Mouse (Mus musculus) layer of hippocampus, postnatal 10 days (tissue): ENCODE measurements around the gene Ccm2. TPM values are rescaled to one million over a fixed set of nuclear protein-coding genes. Genes with fewer than 3 reads are reported as not detected.

Source experiments
- DNase-seq, 2 experiments: peaks; one replicate each; pipeline ENCODE4 v3.0.0; 2021; ENCODE audit warnings: low spot score in 2 of 2
- total RNA-seq, 2 experiments: library from RNA; stranded (reverse); gene quantifications; 2 replicates each; pipeline ENCODE4 v1.2.3; 2021

Ccm2 gene
- total RNA-seq, 2 experiments from 2014 or later = 52.4 to 57.9 TPM

GRCm38 (mm10) chr11:6601649-6602480 lies 55.2 kb downstream of the Ccm2 start:
- no peak for DNase-seq

GRCm38 (mm10) chr11:6602662-6603061 lies 56.0 kb downstream of the Ccm2 start:
- no peak for DNase-seq

GRCm38 (mm10) chr11:6603224-6603623 lies 56.5 kb downstream of the Ccm2 start:
- DNase-seq = no peak

GRCm38 (mm10) chr11:6603887-6604603 lies 57.4 kb downstream of the Ccm2 start:
- DNase-seq = peak; percentile 58 to 66

GRCm38 (mm10) chr11:6604604-6604936 lies 57.9 kb downstream of the Ccm2 start:
- DNase-seq = no peak

- peak; percentile 49 to 57 for DNase-seq
Observed at GRCm38 (mm10) chr11:6605021-6605481, 58.4 kb downstream of the Ccm2 start.

- DNase-seq = peak; percentile 71 to 80
Observed at GRCm38 (mm10) chr11:6605491-6606399, 59.1 kb downstream of the Ccm2 start, which contains the start of gene Nacad. Nacad (minus strand) TSS chr11:6606053.

- no peak for DNase-seq
Observed at GRCm38 (mm10) chr11:6615250-6616205, 68.8 kb downstream of the Ccm2 start.

GRCm38 (mm10) chr11:6623704-6624103 lies 77.0 kb downstream of the Ccm2 start:
- no peak for DNase-seq

GRCm38 (mm10) chr11:6624619-6625382 lies 78.1 kb downstream of the Ccm2 start:
- DNase-seq = no peak

GRCm38 (mm10) chr11:6625478-6626387 lies 79.0 kb downstream of the Ccm2 start, which contains the start of gene Tbrg4:
Tbrg4 (minus strand) TSS chr11:6626067.
- peak; percentile 88 to 94 for DNase-seq

GRCm38 (mm10) chr11:6626388-6626772 lies 79.7 kb downstream of the Ccm2 start:
- no peak for DNase-seq

- no peak for DNase-seq
Observed at GRCm38 (mm10) chr11:6627731-6628130, 81.0 kb downstream of the Ccm2 start.

- DNase-seq = peak; percentile 38 to 54
Observed at GRCm38 (mm10) chr11:6628568-6628967, 81.9 kb downstream of the Ccm2 start.

- no peak for DNase-seq
Observed at GRCm38 (mm10) chr11:6629655-6630054, 83.0 kb downstream of the Ccm2 start.

- no peak for DNase-seq
Observed at GRCm38 (mm10) chr11:6636150-6636549, 89.5 kb downstream of the Ccm2 start.

- DNase-seq = no peak
Observed at GRCm38 (mm10) chr11:6638537-6638936, 91.8 kb downstream of the Ccm2 start, which contains the start of gene Wap. Wap (minus strand) TSS chr11:6638637.

- no peak for DNase-seq
Observed at GRCm38 (mm10) chr11:6639072-6639471, 92.4 kb downstream of the Ccm2 start.
